Mouse (Mus musculus) layer of hippocampus, postnatal 14 days (tissue): ENCODE data around the gene Tesc. TPM values are rescaled to one million over a fixed set of nuclear protein-coding genes. Genes with fewer than 3 reads are reported as not detected.
A peak's percentile ranks its signal among the peaks of the same experiment; 100 is the strongest.

Experiments
- DNase-seq, 2 experiments: peaks; one replicate each; pipeline ENCODE4 v3.0.0; 2021 to 2022; ENCODE audit warnings: low spot score in 2 of 2, mixed read lengths in 1 of 2
- total RNA-seq, 2 experiments: library from RNA; stranded (reverse); gene quantifications; 2 replicates each; pipeline ENCODE4 v1.2.3; 2021

Tesc gene
- total RNA-seq, 2 experiments from 2014 or later, result 70.1 to 74.1 TPM

DNA sequence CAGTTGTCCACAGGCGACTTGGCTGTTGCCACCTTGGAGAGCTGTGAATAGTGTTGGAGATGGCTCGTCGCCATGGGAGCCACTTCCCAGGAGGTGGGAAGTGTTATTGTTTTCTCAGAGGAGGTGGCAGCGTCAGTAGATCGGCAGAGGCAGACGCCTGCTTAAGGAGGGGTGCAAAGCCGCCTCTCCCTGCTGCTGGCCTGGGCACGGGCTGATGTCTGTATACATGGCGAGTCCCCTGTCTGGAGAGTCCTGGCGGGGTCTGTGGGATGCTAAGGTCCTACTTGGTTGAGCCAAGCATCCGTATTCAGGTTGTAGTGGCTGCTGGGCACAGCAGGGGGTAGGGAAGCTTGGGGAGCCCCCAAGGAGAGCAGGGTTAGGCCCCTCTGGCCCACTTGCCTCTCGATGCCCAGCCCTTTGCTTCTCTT, 11.7 kb downstream of the Tesc start:
- DNase-seq, result no peak

DNA sequence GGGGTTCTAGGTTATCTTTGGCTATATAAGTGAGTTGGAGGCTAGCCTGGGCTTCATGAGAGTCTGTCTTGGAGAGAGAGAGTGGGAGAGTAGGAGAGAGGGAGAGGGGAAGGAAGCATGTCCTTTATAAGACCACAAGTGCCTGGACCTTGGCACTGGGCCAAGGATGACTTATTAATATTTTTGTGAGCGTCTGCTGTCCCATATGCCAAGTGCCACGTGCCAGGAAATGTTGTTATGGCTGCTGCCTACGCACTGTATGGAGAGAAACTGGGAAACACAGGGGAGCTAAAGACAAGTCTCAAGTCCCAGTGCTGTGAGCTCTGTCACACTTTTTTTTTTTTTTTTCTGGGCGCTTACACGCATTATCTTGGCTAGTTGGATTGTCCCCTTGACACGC, 15.1 kb downstream of the Tesc start:
- DNase-seq, result no peak

DNA sequence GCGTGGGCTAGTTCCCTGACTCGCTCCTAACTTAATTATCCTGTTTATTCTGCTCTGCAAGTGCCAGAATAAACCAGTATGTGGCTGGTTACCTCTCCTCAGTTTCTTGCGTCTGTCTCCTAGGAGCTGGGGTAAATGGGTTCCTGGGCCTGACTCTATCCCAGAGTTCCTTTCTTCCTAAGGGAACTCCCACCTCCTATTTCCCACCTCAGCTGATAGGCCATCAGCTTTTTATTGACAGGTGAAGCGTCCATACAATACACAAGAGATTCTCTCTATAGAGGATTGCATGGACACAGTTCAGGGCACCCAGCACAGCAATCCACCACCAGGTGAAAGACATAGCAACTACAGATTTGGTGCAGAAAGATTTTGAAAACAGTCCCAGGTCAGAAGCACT, 16.2 kb downstream of the Tesc start:
- DNase-seq, result no peak

DNA sequence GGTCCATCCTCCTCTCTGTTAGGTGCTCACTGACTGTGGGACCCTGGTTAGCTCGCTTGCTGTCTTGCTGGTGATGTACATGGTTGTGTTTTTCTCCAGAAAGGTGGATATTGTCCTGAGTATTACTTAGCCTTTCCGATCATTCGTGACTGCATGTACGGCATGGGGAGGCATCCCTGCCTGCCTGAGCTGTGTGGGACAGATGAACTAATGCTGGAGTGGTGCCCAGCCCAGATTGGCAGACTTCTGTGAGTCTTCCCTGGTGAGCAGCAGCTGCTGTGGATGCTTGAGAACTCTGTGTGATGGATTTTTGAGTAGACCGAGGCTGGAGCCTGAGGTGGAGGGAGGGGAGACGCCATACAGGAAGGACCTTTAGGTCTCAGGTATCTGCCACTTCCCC, 17.4 kb downstream of the Tesc start:
- DNase-seq, result peak in 1 of 2 experiments; percentile 75

DNA sequence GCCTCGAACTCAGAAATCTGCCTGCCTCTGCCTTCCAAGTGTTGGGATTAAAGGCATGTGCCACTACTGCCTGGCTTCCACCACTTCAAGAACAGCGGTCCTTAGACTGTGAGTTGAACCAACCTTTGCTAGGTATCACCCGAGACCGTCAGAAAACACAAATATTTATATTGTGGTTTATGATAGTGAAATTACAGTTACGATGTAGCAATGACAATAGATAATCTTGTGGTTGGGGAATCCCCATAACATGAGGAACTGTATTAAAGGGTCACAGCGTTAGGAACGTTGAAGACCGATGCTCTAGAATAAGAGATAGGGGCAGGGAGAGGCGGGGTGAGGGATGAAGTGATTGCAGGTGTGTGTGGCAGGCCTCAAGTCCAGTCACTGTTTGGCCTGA, 17.8 kb downstream of the Tesc start:
- DNase-seq, result no peak

DNA sequence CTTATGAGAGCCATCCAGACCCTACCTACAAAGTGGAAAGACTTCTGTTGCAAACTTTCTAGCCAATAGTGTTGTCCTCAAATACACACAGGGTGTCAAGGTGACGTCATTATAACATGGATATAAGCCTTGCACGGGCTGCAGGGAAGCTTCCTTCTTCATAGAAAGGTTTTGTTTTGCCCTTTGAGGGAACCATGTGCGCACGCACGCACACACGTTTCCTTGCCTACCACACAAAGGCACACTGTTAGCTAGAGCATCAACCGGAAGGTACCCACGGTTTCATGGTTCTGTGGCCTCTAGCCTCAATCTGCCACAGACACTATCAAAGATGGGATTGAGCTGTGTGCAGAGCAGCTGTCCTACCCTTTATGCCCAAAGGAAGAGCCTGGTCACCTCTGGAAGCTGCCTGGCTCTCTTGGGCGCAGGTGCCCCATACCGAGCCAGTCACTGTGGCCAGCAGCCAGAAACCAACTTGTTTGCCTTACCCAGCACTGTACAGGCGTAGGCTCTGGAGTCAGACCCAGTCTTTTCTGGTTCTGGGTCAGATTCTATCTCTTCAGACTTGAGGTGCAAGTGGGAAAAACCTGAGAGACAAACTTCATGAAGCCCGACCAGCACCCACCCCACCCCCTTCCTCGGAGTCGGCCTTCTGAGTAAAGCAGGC, 19.7 kb downstream of the Tesc start:
- no peak for DNase-seq

DNA sequence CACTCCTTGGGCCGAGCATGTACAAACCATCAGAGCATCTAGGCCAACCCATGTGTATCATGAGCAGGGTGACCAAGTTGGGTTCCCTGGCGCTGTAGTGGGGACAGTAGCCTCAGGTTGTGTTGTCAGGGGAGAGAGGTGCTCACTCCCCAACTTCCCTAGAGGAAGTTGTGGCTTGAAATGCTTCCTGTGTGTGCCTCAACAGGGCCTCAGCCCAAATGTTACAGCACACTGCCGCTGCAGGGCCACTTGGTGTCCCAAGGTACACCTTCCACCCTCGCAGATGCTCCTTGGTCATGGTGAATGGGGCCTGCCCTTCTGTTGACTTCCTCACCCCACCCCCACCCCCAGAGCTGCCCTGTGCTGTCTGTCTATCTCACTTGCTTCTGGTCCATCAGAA, 20.9 kb downstream of the Tesc start:
- DNase-seq, result no peak

DNA sequence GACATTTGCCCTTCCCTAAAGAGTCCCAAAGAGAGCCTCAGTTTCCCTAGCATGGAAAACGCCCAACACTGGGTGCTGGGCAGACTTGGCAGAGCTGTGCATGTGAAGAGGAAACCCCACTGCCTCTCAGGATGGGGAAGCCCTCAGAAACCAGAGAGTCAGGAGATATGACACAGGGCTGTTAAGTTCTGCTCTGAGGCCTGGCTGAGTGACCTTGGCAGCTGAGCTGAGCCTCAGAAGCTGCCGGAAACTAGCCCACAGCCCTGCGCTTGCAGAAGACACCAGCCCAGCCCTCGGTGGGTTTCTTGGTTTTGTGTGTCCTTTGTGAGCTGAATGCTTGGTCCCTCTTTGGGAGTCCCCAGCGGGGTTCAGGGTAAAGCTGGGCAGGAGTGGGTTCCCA, 21.4 kb downstream of the Tesc start:
- DNase-seq, result no peak

DNA sequence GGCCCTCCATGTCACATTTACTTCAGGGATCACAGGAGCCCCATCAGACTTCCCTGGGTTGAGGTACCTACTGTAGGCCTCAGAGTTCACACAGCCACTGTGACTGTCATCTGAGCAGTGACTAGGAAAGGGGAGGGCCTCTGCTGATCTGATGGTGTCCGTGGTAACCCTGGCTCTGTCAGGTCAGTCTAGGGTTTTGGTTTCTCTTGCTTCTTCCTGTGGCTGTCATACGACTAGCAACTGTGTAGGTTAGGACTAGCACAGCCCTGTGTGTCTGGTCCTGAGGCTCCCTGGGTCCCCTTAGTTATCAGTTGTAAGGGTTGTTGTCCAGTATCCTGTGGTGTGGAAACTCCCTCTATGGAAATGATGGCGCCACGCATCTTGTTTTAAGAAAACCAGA, 23.2 kb downstream of the Tesc start:
- no peak for DNase-seq

DNA sequence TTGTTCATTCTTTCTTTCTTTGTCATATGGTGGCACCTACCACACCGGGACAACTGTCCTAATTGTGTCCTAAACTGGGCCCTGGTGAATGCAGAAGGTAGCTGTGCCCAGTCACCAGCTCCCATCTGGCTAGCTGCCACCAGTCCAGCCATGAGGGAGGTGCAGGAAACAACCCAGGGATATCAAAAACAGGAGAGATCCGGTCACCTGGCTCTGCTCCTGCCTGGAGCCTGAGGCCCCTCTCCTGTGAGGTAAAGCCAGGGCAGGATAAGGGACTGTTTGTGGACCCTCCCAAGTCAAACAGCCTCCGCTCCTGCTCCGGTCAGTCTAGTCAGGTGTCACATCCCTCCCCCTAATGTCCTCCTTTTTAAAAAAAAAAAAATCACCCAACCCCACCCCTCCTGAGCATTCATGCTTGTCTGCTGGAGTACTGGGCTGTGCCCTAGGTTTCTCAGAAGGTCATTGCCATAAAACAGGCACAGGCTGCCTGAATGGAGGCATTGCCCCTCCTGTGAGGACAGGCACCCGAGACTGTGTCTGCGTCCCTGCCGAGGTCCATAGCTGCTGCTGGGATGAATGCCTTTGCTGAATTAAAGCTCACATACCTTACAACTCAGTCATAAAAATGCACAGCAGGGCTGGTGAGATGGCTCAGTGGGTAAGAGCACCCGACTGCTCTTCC, 24.6 kb downstream of the Tesc start:
- no peak for DNase-seq

DNA sequence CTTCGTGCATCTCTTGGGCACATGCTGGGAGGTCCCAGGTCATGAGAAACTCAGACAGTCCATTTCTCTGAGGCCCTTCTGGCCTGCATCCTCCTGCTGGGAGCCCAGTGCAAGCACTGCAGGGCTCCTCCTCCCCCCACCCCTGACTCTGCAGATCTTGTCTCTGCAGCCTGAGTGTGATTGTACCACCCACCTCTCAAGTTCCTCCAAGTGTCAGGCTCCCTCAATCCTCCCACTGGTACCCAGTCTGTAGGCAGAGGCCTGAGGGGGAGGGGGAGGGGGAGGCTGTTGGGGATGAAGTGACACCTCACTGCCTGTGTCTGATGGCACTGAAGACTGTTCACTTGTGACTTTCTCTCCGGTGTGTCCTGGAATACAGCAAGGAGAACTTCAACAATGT, 25.7 kb downstream of the Tesc start:
- no peak for DNase-seq

DNA sequence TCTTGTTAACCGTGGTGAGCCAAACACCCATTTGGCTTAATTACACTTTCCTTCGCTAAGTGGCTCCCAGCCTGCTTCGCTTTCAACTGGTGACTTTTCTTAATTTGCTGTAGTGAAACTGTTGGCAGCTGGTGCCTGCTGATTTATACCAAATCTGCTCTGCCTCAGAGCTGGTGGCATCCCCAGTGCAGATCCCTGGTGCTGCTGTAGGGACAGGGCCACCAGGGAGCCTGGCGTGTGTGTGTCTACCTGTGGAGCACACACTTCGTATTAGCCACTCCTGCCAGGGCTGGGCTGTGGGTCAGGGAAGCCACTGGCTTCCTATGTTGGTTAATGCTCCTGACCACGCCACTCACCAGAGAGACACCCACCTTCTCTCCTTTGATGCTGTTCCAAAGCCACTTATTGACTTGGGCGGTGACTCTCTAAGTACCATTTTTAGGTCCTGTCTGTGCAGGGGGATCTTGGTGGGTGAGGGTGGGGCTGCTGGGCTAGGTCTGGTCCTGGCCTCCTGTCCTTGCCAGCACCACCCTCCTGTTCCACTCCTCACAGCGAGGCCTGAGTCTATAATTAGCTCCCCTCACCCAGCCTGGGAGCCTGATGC, 30.1 kb downstream of the Tesc start:
- DNase-seq, result peak in 1 of 2 experiments; percentile 51

DNA sequence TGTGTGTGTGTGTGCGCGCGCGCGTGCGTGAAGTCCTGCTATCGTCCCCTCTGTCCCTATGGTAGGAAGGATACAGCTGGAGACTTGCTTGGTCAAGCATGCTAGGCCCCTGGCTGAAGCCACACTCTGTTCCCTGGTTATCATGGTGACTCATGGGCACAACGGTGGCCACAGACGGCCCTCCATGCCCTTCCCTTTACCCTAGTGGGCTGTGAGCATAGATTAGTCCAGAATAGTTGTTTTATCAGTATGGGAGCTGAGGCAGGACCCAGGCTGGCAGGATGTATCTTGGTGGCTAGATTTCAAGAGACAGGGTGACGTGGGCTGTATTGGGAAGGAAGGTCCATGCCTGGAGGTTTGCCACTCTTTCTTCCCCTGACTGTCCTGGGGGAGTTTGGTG, 31.3 kb downstream of the Tesc start:
- DNase-seq, result no peak

DNA sequence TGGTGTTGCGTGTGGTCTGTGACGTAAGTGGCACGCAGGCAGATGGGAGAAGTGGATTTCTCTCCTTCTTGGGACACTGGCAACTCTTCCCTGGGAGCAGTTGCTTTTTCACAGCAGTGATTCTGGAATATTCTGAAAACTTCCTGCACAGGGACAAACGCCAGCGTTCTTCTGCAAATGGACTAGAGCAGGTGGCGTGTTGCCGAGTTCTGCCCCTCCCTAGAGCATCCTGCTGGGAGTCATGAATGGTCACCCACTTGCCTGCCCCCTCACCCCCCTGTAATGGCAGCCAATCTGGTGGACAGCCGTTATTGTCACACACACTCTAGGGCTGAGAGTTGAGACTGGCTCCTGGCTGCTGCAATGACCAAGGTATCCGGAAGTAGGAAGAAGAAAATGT, 32.1 kb downstream of the Tesc start:
- DNase-seq, result no peak

DNA sequence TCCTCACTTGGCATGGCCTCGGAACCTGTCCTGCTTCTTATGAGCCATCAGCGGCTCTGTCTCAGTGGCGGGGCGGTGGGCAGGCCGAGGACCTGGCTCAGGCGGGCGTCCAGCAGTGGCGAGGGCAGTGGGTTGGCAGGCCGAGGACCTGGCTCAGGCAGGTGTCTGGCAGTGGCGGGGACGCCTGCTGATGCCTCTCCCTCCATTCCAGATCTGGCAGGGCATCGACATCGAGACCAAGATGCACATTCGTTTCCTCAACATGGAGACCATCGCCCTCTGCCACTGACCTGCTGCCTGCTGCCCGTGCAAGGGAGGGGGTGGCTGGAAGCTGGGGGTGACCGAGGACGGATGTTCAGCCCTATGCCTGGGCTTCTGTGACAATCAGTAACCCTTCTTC, 33.8 kb downstream of the Tesc start:
- DNase-seq, result no peak

DNA sequence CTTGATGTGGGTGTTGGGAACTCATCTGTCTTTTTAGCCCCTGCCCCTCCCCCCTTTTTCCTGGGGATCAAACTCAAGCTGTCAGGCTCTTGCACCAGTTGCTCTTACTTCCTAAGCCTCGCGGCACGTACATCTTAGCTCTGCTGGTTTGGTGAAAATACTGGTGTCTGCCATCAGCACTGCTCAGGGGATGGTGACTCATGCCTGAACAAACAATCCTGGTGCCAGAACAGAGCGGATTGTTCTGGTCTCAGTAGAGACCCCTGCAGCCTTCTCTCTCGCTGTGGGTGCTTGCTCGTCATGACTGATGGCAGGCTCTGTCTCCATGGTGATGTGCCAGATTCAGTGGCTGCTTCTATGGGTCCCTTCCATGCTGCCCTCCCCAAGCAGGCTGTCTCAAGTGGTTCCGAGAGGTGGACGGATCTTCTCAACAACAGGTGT, 35.7 kb downstream of the Tesc start:
- DNase-seq, result peak in 1 of 2 experiments; percentile 42

DNA sequence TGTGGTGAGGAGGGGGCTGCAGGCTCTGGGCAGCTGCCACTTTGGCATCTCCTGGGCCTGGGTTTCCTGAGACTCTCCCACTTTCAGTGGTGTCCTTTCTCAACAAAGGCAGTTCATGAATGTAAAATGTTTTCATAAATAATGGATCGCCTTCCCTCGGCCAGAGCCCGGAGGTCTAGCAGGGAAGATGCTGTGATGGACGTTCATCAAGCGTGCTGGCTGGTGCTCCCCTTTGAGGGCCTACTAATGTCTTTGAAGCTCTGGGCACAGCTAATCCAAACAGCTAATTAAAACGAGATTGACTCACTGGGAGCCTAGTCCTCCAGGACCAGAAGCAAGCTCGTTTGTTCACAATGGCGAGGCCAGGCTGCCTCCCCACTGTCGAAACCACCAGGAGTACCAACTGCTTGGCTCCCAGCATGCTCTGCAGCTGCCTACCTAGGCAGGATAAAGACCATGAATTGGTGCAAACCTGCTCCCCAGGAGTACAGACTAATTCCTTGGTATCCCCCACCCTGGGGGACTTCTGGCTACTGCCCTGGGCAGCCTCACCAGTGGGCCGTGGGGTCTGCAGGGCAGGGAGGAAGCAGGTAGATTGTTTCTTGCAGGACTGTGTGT, 36.9 kb downstream of the Tesc start:
- peak in 1 of 2 experiments; percentile 59 for DNase-seq

DNA sequence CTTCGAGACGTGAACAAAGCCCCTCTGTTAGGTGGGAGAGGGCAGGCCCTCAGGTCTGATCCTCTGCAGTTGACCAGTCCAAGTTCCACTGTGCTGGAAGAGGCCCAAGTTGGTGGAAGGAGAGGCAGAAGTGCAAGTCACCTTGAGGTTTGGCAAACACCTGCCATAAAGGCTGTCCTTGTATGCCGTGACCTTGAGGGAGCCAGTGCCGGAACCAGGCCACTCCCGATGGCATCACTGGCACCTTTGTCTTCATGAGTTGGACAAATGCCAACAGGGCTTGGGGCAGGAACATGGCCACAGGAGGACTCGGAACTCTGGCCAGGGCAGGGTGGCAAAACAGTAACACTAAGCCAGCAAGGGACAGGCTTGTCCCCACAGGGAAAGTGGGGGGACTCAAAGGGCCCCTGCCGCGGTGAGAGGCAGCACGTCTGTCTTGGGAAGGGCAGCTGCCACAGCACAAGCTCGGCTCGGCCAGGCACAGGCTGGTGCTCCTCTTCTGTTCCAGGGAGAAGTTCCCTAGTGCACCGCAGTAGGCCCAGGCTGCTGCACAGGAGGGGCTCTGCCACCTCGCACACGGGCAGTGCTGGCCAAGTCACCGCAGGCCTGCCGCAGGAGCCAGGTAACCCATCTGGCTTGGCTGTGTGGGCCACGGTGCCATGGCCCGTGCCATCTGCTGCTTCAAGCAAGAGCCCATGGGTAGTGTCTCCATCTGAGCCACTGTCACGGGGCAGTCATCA, 38.1 kb downstream of the Tesc start:
- DNase-seq, result peak in 1 of 2 experiments; percentile 43

DNA sequence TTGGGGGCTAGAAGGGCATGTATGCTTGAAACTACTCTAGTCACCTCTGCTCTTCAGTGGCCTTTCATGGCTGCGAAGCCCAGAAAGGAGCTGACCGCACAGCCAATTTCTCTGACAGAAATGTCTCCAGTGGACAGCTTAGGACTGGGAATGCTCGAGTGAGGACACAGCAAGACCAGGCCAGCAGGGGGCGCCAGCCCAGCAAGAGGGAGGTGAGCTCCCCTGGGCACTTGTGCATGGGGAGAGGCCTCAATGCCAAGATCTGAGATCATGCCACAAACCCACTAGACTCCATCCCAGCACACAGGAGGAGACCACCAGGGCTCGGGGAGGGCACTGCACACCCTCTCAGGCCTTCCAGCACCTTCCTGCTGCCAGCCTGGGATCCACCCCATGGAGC, 39.3 kb downstream of the Tesc start:
- peak in 1 of 2 experiments; percentile 68 for DNase-seq

DNA sequence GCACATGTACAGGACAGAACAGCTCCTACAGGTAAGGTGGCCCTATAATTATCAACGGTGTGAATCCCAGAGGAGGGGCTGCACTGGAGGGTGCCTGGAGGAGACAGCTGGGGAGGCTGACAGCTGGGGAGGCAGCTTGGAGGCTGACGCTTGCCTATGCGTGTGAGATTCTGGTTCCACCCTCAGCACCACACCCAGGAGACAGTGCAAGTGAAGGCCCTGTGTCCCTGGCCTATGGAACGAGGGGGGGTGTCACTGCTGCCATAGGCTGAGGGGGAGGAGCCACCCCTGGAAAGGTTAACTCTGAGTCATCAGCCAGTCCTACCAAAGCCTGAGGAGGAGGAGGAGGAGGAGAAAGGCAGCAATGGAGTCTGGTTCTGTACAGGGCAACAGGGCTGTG, 40.0 kb downstream of the Tesc start:
- no peak for DNase-seq

DNA sequence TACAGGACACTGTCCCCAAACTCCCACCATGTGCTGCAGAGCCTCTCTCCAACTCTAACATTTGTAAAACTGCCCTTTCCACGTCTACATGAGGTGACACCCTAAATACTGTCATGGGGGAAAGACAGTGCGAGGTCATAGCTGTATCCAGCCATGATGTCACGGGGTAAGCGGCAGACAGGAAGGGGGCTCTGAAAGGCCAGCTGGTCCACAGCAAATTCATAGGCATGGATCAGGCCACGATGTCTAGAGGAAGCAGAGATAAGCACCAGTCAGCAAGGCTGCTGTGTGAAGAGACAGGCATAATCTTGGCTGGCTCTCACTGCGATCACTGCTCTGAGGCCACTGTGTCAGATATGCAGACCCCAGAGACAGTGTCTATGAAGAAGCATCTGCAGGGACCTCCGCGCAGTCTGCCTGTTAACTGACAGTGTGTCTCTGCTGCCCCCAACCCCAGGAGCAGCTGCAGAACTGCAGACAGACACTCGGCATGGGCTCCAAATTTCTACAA, 40.5 kb downstream of the Tesc start:
- DNase-seq, result peak in 1 of 2 experiments; percentile 4
